27 mouse cellular contexts compared by ENCODE assay signal in the genomic region with DNA sequence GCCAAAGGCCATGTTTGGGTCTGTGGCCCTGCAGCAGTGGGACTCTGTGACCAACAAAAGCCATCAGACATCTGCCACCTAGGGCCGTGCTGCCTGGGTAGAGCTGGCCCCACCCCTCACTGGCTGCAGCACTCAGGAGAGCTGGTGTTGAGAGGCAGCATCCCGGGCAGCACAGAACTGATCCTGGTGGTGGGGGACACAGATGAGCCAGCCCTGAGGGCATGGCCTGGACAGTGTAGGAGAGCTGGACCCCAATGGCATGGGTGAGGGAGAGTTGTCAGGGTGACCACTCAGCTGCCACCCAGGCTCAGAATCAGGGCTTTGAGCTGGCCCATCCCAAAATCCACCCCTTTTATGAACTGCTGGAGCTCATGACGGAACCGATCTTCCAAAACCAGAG.
DNase-seq lines count a peak whose midpoint lies in the region; ATAC-seq and TF ChIP-seq lines count a peak whose summit lies in the region.
"Had no signal": no experiment of that assay in that cellular context is flagged by ENCODE, and none has a peak within 500 bp of the region (broad histone marks: within the 10 kb centered on the region; RNA-seq: fewer than 3 reads in every experiment).

No protein-coding gene starts in this region.

- H3K9me3 ChIP-seq in heart, embryonic 12.5 days (replicated peaks), result no peaks in the 10 kb centered on the region
- no peaks in the 10 kb centered on the region for H3K9me3 ChIP-seq in kidney, postnatal 0 days (replicated peaks; ENCODE audit: low read length)
- H3K9me3 ChIP-seq in midbrain, embryonic 13.5 days, result no peaks in the 10 kb centered on the region
- no peaks in the 10 kb centered on the region for H3K9me3 ChIP-seq in midbrain, embryonic 14.5 days (ENCODE audit: control insufficient read depth, low read length)
- H3K9me3 ChIP-seq in stomach, embryonic 14.5 days (ENCODE audit: control insufficient read depth, low read depth, low read length), result no peaks in the 10 kb centered on the region
- H3K9me3 ChIP-seq: forebrain, embryonic 12.5 days; heart, embryonic 10.5 days; kidney, embryonic 15.5 days; midbrain, embryonic 12.5 days; neural tube, embryonic 13.5 days; stomach, embryonic 15.5 days had no signal

- no peak overlapping the region for H3K4me2 ChIP-seq in heart, embryonic 12.5 days
- no peak overlapping the region for H3K4me2 ChIP-seq in kidney, postnatal 0 days (ENCODE audit: low read length)
- H3K4me2 ChIP-seq in midbrain, embryonic 13.5 days (replicated peaks), result no peak overlapping the region
- H3K4me2 ChIP-seq in midbrain, embryonic 14.5 days (ENCODE audit: low read length), result no peak overlapping the region
- no peak overlapping the region for H3K4me2 ChIP-seq in stomach, embryonic 14.5 days (replicated peaks; ENCODE audit: low read depth, low read length)
- H3K4me2 ChIP-seq: forebrain, embryonic 12.5 days; kidney, embryonic 15.5 days; lung, embryonic 14.5 days; midbrain, embryonic 12.5 days; neural tube, embryonic 13.5 days; stomach, embryonic 15.5 days had no signal

- TF ChIP-seq CTCF in kidney, postnatal 0 days (IDR thresholded peaks at IDR 0.05; ENCODE audit: low read depth), result no peak

- H3K27me3 ChIP-seq in heart, embryonic 12.5 days (replicated peaks), result no peaks in the 10 kb centered on the region
- H3K27me3 ChIP-seq in kidney, postnatal 0 days (ENCODE audit: insufficient read depth, low read length), result no peaks in the 10 kb centered on the region
- no peaks in the 10 kb centered on the region for H3K27me3 ChIP-seq in midbrain, embryonic 13.5 days
- no peaks in the 10 kb centered on the region for H3K27me3 ChIP-seq in midbrain, embryonic 14.5 days (ENCODE audit: control insufficient read depth, insufficient read depth, low read length)
- H3K27me3 ChIP-seq in stomach, embryonic 14.5 days (ENCODE audit: control insufficient read depth, insufficient read depth, low read length), result no peaks in the 10 kb centered on the region
- H3K27me3 ChIP-seq: CH12.LX; forebrain, embryonic 12.5 days; kidney, embryonic 15.5 days; midbrain, embryonic 12.5 days; neural tube, embryonic 13.5 days; stomach, embryonic 15.5 days had no signal

- peaks cover 22% of the 10 kb centered on the region for H3K36me3 ChIP-seq in heart, embryonic 12.5 days
- peaks cover 5% of the 10 kb centered on the region for H3K36me3 ChIP-seq in kidney, postnatal 0 days (ENCODE audit: insufficient read depth, low read length)
- H3K36me3 ChIP-seq in midbrain, embryonic 13.5 days, result 0 out of 2 replicates have a peak, but pooled peaks cover 6% of the 10 kb centered on the region
- no peaks in the 10 kb centered on the region for H3K36me3 ChIP-seq in midbrain, embryonic 14.5 days (ENCODE audit: control insufficient read depth, insufficient read depth, low read length)
- H3K36me3 ChIP-seq in stomach, embryonic 14.5 days (ENCODE audit: control insufficient read depth, insufficient read depth, low read length), result no peaks in the 10 kb centered on the region; the same call in 1 of the 2 replicates
- H3K36me3 ChIP-seq: neural tube, embryonic 13.5 days; stomach, embryonic 15.5 days had no signal

- no peak for DNase-seq in heart, postnatal 4 days
- no peak for DNase-seq in kidney, postnatal 0 days (ENCODE audit: low spot score)
- no peak for DNase-seq in kidney, postnatal 10 days
- no peak for DNase-seq in midbrain, embryonic 14.5 days
- no peak for DNase-seq in gastrocnemius, adult 8-10 months (ENCODE audit: low spot score in 2 of 2)
- DNase-seq: adrenal gland, postnatal 10 days; cerebellum, adult 8-10 months; cerebellum, postnatal 36 days; forebrain, postnatal 0 days; gastrocnemius, postnatal 14 days; kidney, adult 18-20 months; kidney, postnatal 4 days; left cerebral cortex, postnatal 4 days; liver; lung, embryonic 14.5 days; thymus, postnatal 25 days had no signal

- H3K4me3 ChIP-seq in heart, embryonic 12.5 days, result no peak overlapping the region
- no peak overlapping the region for H3K4me3 ChIP-seq in kidney, postnatal 0 days (replicated peaks; ENCODE audit: low read depth, low read length)
- H3K4me3 ChIP-seq in midbrain, embryonic 13.5 days (replicated peaks), result no peak overlapping the region
- no peak overlapping the region for H3K4me3 ChIP-seq in midbrain, embryonic 14.5 days (replicated peaks; ENCODE audit: low read depth, low read length)
- H3K4me3 ChIP-seq in stomach, embryonic 14.5 days (ENCODE audit: low read depth, low read length), result no peak overlapping the region
- H3K4me3 ChIP-seq: forebrain, embryonic 12.5 days; heart, embryonic 10.5 days; kidney, embryonic 15.5 days; midbrain, embryonic 12.5 days; neural tube, embryonic 13.5 days; stomach, embryonic 15.5 days had no signal

- H3K27ac ChIP-seq in heart, embryonic 12.5 days (ENCODE audit: poor library complexity, severe bottlenecking), result no peak overlapping the region
- H3K27ac ChIP-seq in kidney, postnatal 0 days, result no peak overlapping the region
- H3K27ac ChIP-seq in midbrain, embryonic 13.5 days, result no peak overlapping the region
- H3K27ac ChIP-seq in midbrain, embryonic 14.5 days (replicated peaks; ENCODE audit: low read depth, low read length), result no peak overlapping the region
- H3K27ac ChIP-seq in stomach, embryonic 14.5 days (ENCODE audit: low read length), result no peak overlapping the region
- H3K27ac ChIP-seq: forebrain, embryonic 12.5 days; heart, embryonic 10.5 days; kidney, embryonic 15.5 days; liver, embryonic 14.5 days; midbrain, embryonic 12.5 days; neural tube, embryonic 13.5 days; stomach, embryonic 15.5 days had no signal

- H3K4me1 ChIP-seq in heart, embryonic 12.5 days (replicated peaks), result peaks cover 36% of the 10 kb centered on the region
- no peaks in the 10 kb centered on the region; the same call in 1 of the 2 replicates for H3K4me1 ChIP-seq in kidney, postnatal 0 days (replicated peaks; ENCODE audit: insufficient read depth, low read length)
- peaks cover 29% of the 10 kb centered on the region for H3K4me1 ChIP-seq in midbrain, embryonic 13.5 days (replicated peaks)
- 0 out of 2 replicates have a peak, but pooled peaks cover 5% of the 10 kb centered on the region for H3K4me1 ChIP-seq in midbrain, embryonic 14.5 days (ENCODE audit: control insufficient read depth, insufficient read depth, low read length)
- no peaks in the 10 kb centered on the region for H3K4me1 ChIP-seq in stomach, embryonic 14.5 days (ENCODE audit: control insufficient read depth, insufficient read depth, low read length)

- no peak overlapping the region for H3K9ac ChIP-seq in heart, embryonic 12.5 days
- H3K9ac ChIP-seq in kidney, postnatal 0 days (ENCODE audit: low read depth, low read length), result no peak overlapping the region
- no peak overlapping the region for H3K9ac ChIP-seq in midbrain, embryonic 13.5 days (replicated peaks)
- H3K9ac ChIP-seq in midbrain, embryonic 14.5 days (replicated peaks; ENCODE audit: low read length), result no peak overlapping the region
- no peak overlapping the region for H3K9ac ChIP-seq in stomach, embryonic 14.5 days (replicated peaks; ENCODE audit: low read depth, low read length)
- H3K9ac ChIP-seq: forebrain, embryonic 12.5 days; forebrain, postnatal 0 days; kidney, embryonic 15.5 days; liver, embryonic 14.5 days; lung, embryonic 14.5 days; midbrain, embryonic 12.5 days; neural tube, embryonic 13.5 days; stomach, embryonic 15.5 days had no signal

- 0 out of 2 replicates have a peak, but pooled peaks have one; percentile 56 for ATAC-seq in heart, embryonic 12.5 days (ENCODE audit: insufficient number of reproducible peaks, low FRiP score)
- ATAC-seq in kidney, postnatal 0 days (replicated peaks; ENCODE audit: low FRiP score, low read depth), result 0 out of 2 replicates have a peak, but pooled peaks have one; percentile 58
- 0 out of 2 replicates have a peak, but pooled peaks have one; percentile 25 for ATAC-seq in midbrain, embryonic 13.5 days
- no peak for ATAC-seq in midbrain, embryonic 14.5 days (ENCODE audit: low FRiP score, low TSS enrichment)
- 0 out of 2 replicates have a peak, but pooled peaks have one; percentile 42 for ATAC-seq in stomach, embryonic 14.5 days (ENCODE audit: insufficient number of reproducible peaks, insufficient read depth, low FRiP score, low read depth)
- ATAC-seq: forebrain, postnatal 0 days had no signal

- WGBS in heart, embryonic 12.5 days, result 71% methylated on average over 4 of the region's 4 CpGs
- WGBS in kidney, postnatal 0 days, result 53% methylated on average over 4 of the region's 4 CpGs
- WGBS in midbrain, embryonic 13.5 days, result 80% methylated on average over 4 of the region's 4 CpGs
- 74% methylated on average over 4 of the region's 4 CpGs for WGBS in midbrain, embryonic 14.5 days
- 87% methylated on average over 4 of the region's 4 CpGs for WGBS in stomach, embryonic 14.5 days
